8 mouse cellular contexts compared by ENCODE assay signal in the genomic region with DNA sequence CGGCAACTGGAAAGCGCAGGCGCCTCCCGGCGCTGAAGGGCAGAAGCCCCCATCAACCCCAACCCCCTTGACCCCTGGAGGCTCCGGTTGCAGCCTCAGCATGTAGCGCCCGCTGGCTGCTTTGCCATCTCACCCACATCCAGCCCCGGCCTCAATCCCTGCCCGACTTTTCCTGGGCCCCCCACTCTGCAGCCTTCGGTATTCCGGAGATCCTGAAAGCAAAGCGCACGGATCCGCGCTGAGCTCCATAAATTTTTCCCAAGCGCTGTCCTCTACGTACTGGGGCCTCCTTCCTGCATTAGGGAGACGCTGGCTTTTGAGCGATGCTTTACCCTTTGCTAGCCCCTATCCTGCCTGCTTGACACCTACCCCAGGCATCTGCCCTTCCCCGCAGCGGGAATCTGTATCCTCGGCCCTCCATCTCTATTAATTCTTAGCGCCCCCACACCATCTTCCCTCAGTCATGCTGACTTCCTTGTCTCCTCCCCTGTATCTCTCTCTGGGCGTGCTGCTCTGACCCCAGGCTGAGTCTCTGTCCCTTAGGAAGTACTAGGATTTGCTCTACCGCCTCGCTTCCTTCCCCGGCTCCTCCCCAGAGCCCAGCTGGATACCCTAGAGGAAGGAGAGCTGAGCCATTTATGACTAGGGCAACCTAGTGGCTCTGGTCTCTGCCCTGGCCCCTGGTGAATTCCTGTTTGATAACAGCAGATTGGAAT. TPM values are rescaled to one million over a fixed set of nuclear protein-coding genes. Genes with fewer than 3 reads are reported as not detected.
DNase-seq lines count a peak whose midpoint lies in the region; ATAC-seq and TF ChIP-seq lines count a peak whose summit lies in the region.

No protein-coding gene starts in this region.

- intact Hi-C loops in heart, postnatal 25 days (cut with DNase I): no loop called here

- H3K4me1 ChIP-seq in heart, embryonic 12.5 days (replicated peaks): peaks cover 81% of the 10 kb centered on the region
- H3K4me1 ChIP-seq in forebrain, postnatal 0 days (ENCODE audit: insufficient read depth): peaks cover 14% of the 10 kb centered on the region
- H3K4me1 ChIP-seq in neural tube, embryonic 11.5 days (ENCODE audit: control insufficient read depth, insufficient read depth, low read length): peaks cover 23% of the 10 kb centered on the region

- 2% methylated on average over 28 of the region's 28 CpGs for WGBS in heart, embryonic 12.5 days
- 2% methylated on average over 27 of the region's 28 CpGs for WGBS in forebrain, postnatal 0 days
- WGBS in neural tube, embryonic 11.5 days: under 1% methylated on average over 28 of the region's 28 CpGs

- H3K36me3 ChIP-seq in heart, embryonic 12.5 days: peaks cover 16% of the 10 kb centered on the region
- no peaks in the 10 kb centered on the region for H3K36me3 ChIP-seq in forebrain, postnatal 0 days (ENCODE audit: insufficient read depth)
- H3K36me3 ChIP-seq in neural tube, embryonic 11.5 days (ENCODE audit: control insufficient read depth, insufficient read depth, low read length): no peaks in the 10 kb centered on the region

- peak overlapping the region; percentile 90 for H3K27ac ChIP-seq in heart, embryonic 12.5 days (ENCODE audit: poor library complexity, severe bottlenecking)
- peak overlapping the region; percentile 67 for H3K27ac ChIP-seq in forebrain, postnatal 0 days (ENCODE audit: low read depth, low read length)
- peak overlapping the region; percentile 49 for H3K27ac ChIP-seq in neural tube, embryonic 11.5 days (ENCODE audit: low read depth, low read length)

- H3K9me3 ChIP-seq in heart, embryonic 12.5 days (replicated peaks): no peaks in the 10 kb centered on the region
- no peaks in the 10 kb centered on the region for H3K9me3 ChIP-seq in forebrain, postnatal 0 days (ENCODE audit: low read length)
- no peaks in the 10 kb centered on the region for H3K9me3 ChIP-seq in neural tube, embryonic 11.5 days (ENCODE audit: control insufficient read depth, low read length)

- peak overlapping the region; percentile 85 for H3K4me3 ChIP-seq in heart, embryonic 12.5 days
- H3K4me3 ChIP-seq in forebrain, postnatal 0 days (ENCODE audit: low read depth, low read length): peak overlapping the region; percentile 77
- H3K4me3 ChIP-seq in neural tube, embryonic 11.5 days (ENCODE audit: low read depth, low read length): peak overlapping the region; percentile 67

- H3K4me2 ChIP-seq in heart, embryonic 12.5 days: peak overlapping the region; percentile 96
- peak overlapping the region; percentile 96 for H3K4me2 ChIP-seq in forebrain, postnatal 0 days (ENCODE audit: low read depth)
- peak overlapping the region; percentile 91 for H3K4me2 ChIP-seq in neural tube, embryonic 11.5 days (ENCODE audit: low read depth)

- no peak for DNase-seq in heart, postnatal 25 days (ENCODE audit: low spot score)
- DNase-seq in cerebellum, adult 11 months: peak; percentile 67
- DNase-seq in forebrain, postnatal 0 days: peak; percentile 57
- peak; percentile 55 for DNase-seq in kidney, postnatal 14 days
- peak; percentile 43 for DNase-seq in neural tube, embryonic 11.5 days (ENCODE audit: low spot score)
- DNase-seq in frontal cortex, postnatal 14 days (ENCODE audit: low spot score in 2 of 2): no peak
- no peak for DNase-seq in thymus, postnatal 10 days (ENCODE audit: low spot score in 2 of 2)

- TF ChIP-seq CTCF in forebrain, postnatal 0 days (IDR thresholded peaks at IDR 0.05; ENCODE audit: low read depth): no peak

- peak; percentile 9; the same call in 1 of the 2 replicates for ATAC-seq in heart, embryonic 12.5 days (ENCODE audit: insufficient number of reproducible peaks, low FRiP score)
- ATAC-seq in forebrain, postnatal 0 days: peak; percentile 52
- ATAC-seq in neural tube, embryonic 11.5 days (ENCODE audit: insufficient read depth, low FRiP score, low TSS enrichment): peak; percentile 20; the same call in 1 of the 2 replicates

- H3K9ac ChIP-seq in heart, embryonic 12.5 days: peak overlapping the region; percentile 94
- peak overlapping the region; percentile 83 for H3K9ac ChIP-seq in forebrain, postnatal 0 days
- H3K9ac ChIP-seq in neural tube, embryonic 11.5 days (ENCODE audit: low read length): peak overlapping the region; percentile 73

- peaks cover 13% of the 10 kb centered on the region; the same call in 1 of the 2 replicates for H3K27me3 ChIP-seq in heart, embryonic 12.5 days (replicated peaks)
- H3K27me3 ChIP-seq in forebrain, postnatal 0 days (ENCODE audit: insufficient read depth, low read length): peaks cover 10% of the 10 kb centered on the region
- H3K27me3 ChIP-seq in neural tube, embryonic 11.5 days (ENCODE audit: control insufficient read depth, insufficient read depth, low read length): peaks cover 17% of the 10 kb centered on the region

RNA-seq across cellular contexts. Expression of a gene that starts 7.4 kb away (rescaled TPM):
- 61.5 and 67.4 TPM in 2 replicates for polyA plus RNA-seq in heart, embryonic 12.5 days (2016; fragmentation: Nextera tagmentation; extraction: Ambion mirVana)
- 100 to 1,000 TPM; 141 to 144 TPM for total RNA-seq in heart, postnatal 25 days (2021)
- total RNA-seq in forebrain, postnatal 0 days (2014; rRNA removed): 44.4 and 56.3 TPM in 2 replicates
- polyA plus RNA-seq in forebrain, postnatal 0 days (2015; fragmentation: Nextera tagmentation; extraction: Ambion mirVana): 17.8 and 20.6 TPM in 2 replicates
- polyA plus RNA-seq in neural tube, embryonic 11.5 days (2014; fragmentation: Nextera tagmentation; extraction: Ambion mirVana): 15.5 and 19.1 TPM in 2 replicates

RNA-seq across cellular contexts. Expression of a gene that starts 22.4 kb away (rescaled TPM):
- polyA plus RNA-seq in heart, embryonic 12.5 days (2016; fragmentation: Nextera tagmentation; extraction: Ambion mirVana): 500 and 521 TPM in 2 replicates
- 1,000 to 10,000 TPM; 1,261 to 1,294 TPM for total RNA-seq in heart, postnatal 25 days (2021)
- total RNA-seq in forebrain, postnatal 0 days (2014; rRNA removed): 1.0 and 1.4 TPM in 2 replicates
- polyA plus RNA-seq in forebrain, postnatal 0 days (2015; fragmentation: Nextera tagmentation; extraction: Ambion mirVana): 1.2 TPM in 2 replicates
- 15.8 and 18.0 TPM in 2 replicates for polyA plus RNA-seq in neural tube, embryonic 11.5 days (2014; fragmentation: Nextera tagmentation; extraction: Ambion mirVana)

RNA-seq across cellular contexts. Expression of a gene that starts 53.2 kb away (rescaled TPM):
- polyA plus RNA-seq in heart, embryonic 12.5 days (2016; fragmentation: Nextera tagmentation; extraction: Ambion mirVana): 67.7 and 69.1 TPM in 2 replicates
- total RNA-seq in heart, postnatal 25 days (2021): 10 to 100 TPM; 36.6 to 37.3 TPM
- total RNA-seq in forebrain, postnatal 0 days (2014; rRNA removed): 57.3 and 68.3 TPM in 2 replicates
- polyA plus RNA-seq in forebrain, postnatal 0 days (2015; fragmentation: Nextera tagmentation; extraction: Ambion mirVana): 64.0 and 64.9 TPM in 2 replicates
- 62.5 and 64.2 TPM in 2 replicates for polyA plus RNA-seq in neural tube, embryonic 11.5 days (2014; fragmentation: Nextera tagmentation; extraction: Ambion mirVana)

Comparison
In these comparisons a context has a peak if more than half of its experiments do, and no peak if none do; other contexts are left out.
1. DNase-seq: peak in cerebellum, adult 11 months (single experiment), forebrain, postnatal 0 days (single experiment), kidney, postnatal 14 days (single experiment) and neural tube, embryonic 11.5 days (single experiment); none in heart, postnatal 25 days (single experiment), frontal cortex, postnatal 14 days (0 of 2) and thymus, postnatal 10 days (0 of 2).
2. RNA of a gene that starts 22.4 kb away (polyA plus RNA-seq): 500 to 521 TPM in heart, embryonic 12.5 days; 15.8 to 18.0 TPM in neural tube, embryonic 11.5 days and 1.2 TPM in forebrain, postnatal 0 days; every median in the first group is over 10 times any median in the second.
3. Peak in every context shown above with its lines, with median percentiles within 50 percentile points of each other: ATAC-seq, H3K27ac ChIP-seq, H3K4me2 ChIP-seq, H3K4me3 ChIP-seq and H3K9ac ChIP-seq.